Comparison of ENCODE assay signal across 30 mouse cellular contexts in the genomic region with DNA sequence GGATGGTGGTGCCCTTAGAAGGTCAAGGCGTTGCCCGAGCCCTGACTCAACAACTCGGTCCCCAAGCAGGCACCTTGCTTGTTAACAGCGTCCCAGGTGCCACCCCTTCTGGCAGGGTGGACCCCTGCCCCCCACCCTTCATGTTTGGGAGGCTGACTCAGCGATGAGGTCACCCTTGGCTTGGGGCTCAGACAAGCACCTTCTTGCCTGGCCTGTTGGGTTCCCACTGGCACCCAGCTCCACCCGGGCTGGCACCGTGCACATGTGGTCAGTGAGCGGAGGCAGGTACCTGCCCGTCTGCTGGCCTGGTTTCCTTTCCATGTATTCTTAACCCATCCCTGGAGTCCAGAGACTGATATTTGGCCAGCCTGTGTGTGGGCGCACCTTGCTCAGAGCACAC. TPM values are rescaled to one million over a fixed set of nuclear protein-coding genes. Genes with fewer than 3 reads are reported as not detected.
DNase-seq lines count a peak whose midpoint lies in the region; ATAC-seq and TF ChIP-seq lines count a peak whose summit lies in the region.
"Had no signal": no experiment of that assay in that cellular context is flagged by ENCODE, and none has a peak within 500 bp of the region (broad histone marks: within the 10 kb centered on the region; RNA-seq: fewer than 3 reads in every experiment).

No protein-coding gene starts in this region.

- no peak for TF ChIP-seq CTCF in layer of hippocampus, adult 2 months (conservative IDR thresholded peaks at IDR 0.05)

- H3K27ac ChIP-seq in lung, embryonic 16.5 days (ENCODE audit: low read length), result no peak overlapping the region
- no peak overlapping the region for H3K27ac ChIP-seq in stomach, embryonic 16.5 days (ENCODE audit: low read length)
- H3K27ac ChIP-seq in layer of hippocampus, adult 2 months, result no peak overlapping the region
- H3K27ac ChIP-seq: embryonic facial prominence, embryonic 10.5 days; embryonic facial prominence, embryonic 13.5 days; forebrain, embryonic 10.5 days; gastrocnemius, adult 2 months; heart, embryonic 15.5 days; hindbrain, embryonic 10.5 days; hindbrain, embryonic 13.5 days had no signal

- DNase-seq in lung, postnatal 25 days (ENCODE audit: low spot score), result no peak
- peak; percentile 79 for DNase-seq in urinary bladder, postnatal 14 days (ENCODE audit: low spot score)
- DNase-seq in layer of hippocampus, adult 2 months (ENCODE audit: low spot score in 2 of 2), result no peak
- no peak for DNase-seq in adrenal gland, adult (ENCODE audit: inconsistent age in 2 of 2, low spot score in 1 of 2)
- DNase-seq in layer of hippocampus, postnatal 10 days (ENCODE audit: low spot score in 2 of 2), result no peak
- DNase-seq: adrenal gland, adult 8-10 months; adrenal gland, postnatal 25 days; cerebellum, adult 11-12 months; cerebellum, adult 8-10 months; cerebellum, postnatal 10 days; cerebellum, postnatal 36 days; embryo, embryonic 11 days; forebrain, postnatal 0 days; gastrocnemius, adult 2 months; gastrocnemius, postnatal 14 days; heart, adult 11 months; heart, postnatal 10 days; heart, postnatal 36 days had no signal

- H3K27me3 ChIP-seq in lung, embryonic 16.5 days (ENCODE audit: control insufficient read depth, insufficient read depth, low read depth, low read length), result no peaks in the 10 kb centered on the region
- H3K27me3 ChIP-seq in stomach, embryonic 16.5 days (ENCODE audit: control insufficient read depth, insufficient read depth, low read length), result no peaks in the 10 kb centered on the region
- H3K27me3 ChIP-seq: embryonic facial prominence, embryonic 13.5 days; hindbrain, embryonic 13.5 days had no signal

- no peak overlapping the region for H3K4me2 ChIP-seq in lung, embryonic 16.5 days (ENCODE audit: low read depth, low read length)
- no peak overlapping the region for H3K4me2 ChIP-seq in stomach, embryonic 16.5 days (ENCODE audit: low read depth, low read length)
- H3K4me2 ChIP-seq: embryonic facial prominence, embryonic 13.5 days; heart, embryonic 11.5 days; heart, embryonic 15.5 days; hindbrain, embryonic 13.5 days had no signal

- H3K36me3 ChIP-seq in lung, embryonic 16.5 days (ENCODE audit: control insufficient read depth, insufficient read depth, low read length), result no peaks in the 10 kb centered on the region
- H3K36me3 ChIP-seq in stomach, embryonic 16.5 days (ENCODE audit: control insufficient read depth, insufficient read depth, low read length), result no peaks in the 10 kb centered on the region
- H3K36me3 ChIP-seq: embryonic facial prominence, embryonic 10.5 days; embryonic facial prominence, embryonic 13.5 days; forebrain, embryonic 10.5 days; heart, embryonic 15.5 days; hindbrain, embryonic 10.5 days; hindbrain, embryonic 13.5 days had no signal

- no peak overlapping the region for H3K9ac ChIP-seq in lung, embryonic 16.5 days (ENCODE audit: low read length)
- H3K9ac ChIP-seq in stomach, embryonic 16.5 days (ENCODE audit: low read length), result no peak overlapping the region
- H3K9ac ChIP-seq: embryonic facial prominence, embryonic 13.5 days; forebrain, postnatal 0 days; heart, embryonic 15.5 days; hindbrain, embryonic 13.5 days had no signal

- no peak overlapping the region for H3K4me3 ChIP-seq in lung, embryonic 16.5 days (ENCODE audit: low read length)
- H3K4me3 ChIP-seq in stomach, embryonic 16.5 days (replicated peaks; ENCODE audit: low read length), result no peak overlapping the region
- H3K4me3 ChIP-seq in layer of hippocampus, adult 2 months, result no peak overlapping the region
- H3K4me3 ChIP-seq: embryonic facial prominence, embryonic 10.5 days; embryonic facial prominence, embryonic 13.5 days; forebrain, embryonic 10.5 days; gastrocnemius, adult 2 months; heart, embryonic 15.5 days; hindbrain, embryonic 10.5 days; hindbrain, embryonic 13.5 days had no signal

- ATAC-seq in lung, embryonic 16.5 days (ENCODE audit: low read depth), result peak; percentile 12; the same call in 1 of the 2 replicates
- peak; percentile 67; the same call in 1 of the 2 replicates for ATAC-seq in stomach, embryonic 16.5 days (ENCODE audit: insufficient read depth, low FRiP score)
- ATAC-seq: CD4-positive, CD25-positive, alpha-beta regulatory T cell, adult 4 months; forebrain, embryonic 14.5 days; forebrain, postnatal 0 days; hindbrain, embryonic 16.5 days had no signal

- H3K9me3 ChIP-seq in lung, embryonic 16.5 days (ENCODE audit: control insufficient read depth, low read length), result no peaks in the 10 kb centered on the region
- no peaks in the 10 kb centered on the region for H3K9me3 ChIP-seq in stomach, embryonic 16.5 days (replicated peaks; ENCODE audit: control insufficient read depth, low read length)
- H3K9me3 ChIP-seq: embryonic facial prominence, embryonic 10.5 days; embryonic facial prominence, embryonic 13.5 days; forebrain, embryonic 10.5 days; heart, embryonic 15.5 days; hindbrain, embryonic 10.5 days; hindbrain, embryonic 13.5 days had no signal

- 82% methylated on average over 10 of the region's 10 CpGs for WGBS in lung, embryonic 16.5 days
- WGBS in stomach, embryonic 16.5 days, result 75% methylated on average over 10 of the region's 10 CpGs

- no peaks in the 10 kb centered on the region for H3K4me1 ChIP-seq in lung, embryonic 16.5 days (replicated peaks; ENCODE audit: control insufficient read depth, insufficient read depth, low read length)
- H3K4me1 ChIP-seq in stomach, embryonic 16.5 days (ENCODE audit: control insufficient read depth, insufficient read depth, low read length), result no peaks in the 10 kb centered on the region
- H3K4me1 ChIP-seq: embryonic facial prominence, embryonic 13.5 days; heart, embryonic 15.5 days had no signal

RNA-seq across cellular contexts. Expression of a gene that starts 8.4 kb away (rescaled TPM):
- 2.9 and 3.7 TPM in 2 replicates for polyA plus RNA-seq in lung, embryonic 16.5 days (2015; fragmentation: Nextera tagmentation; extraction: Ambion mirVana)
- polyA plus RNA-seq in stomach, embryonic 16.5 days (2015; fragmentation: Nextera tagmentation; extraction: Ambion mirVana), result 1.8 and 2.4 TPM in 2 replicates
- 10 to 100 TPM; 15.7 to 17.5 TPM for total RNA-seq in layer of hippocampus, adult 2 months (2021)
- 10 to 100 TPM; 20.3 to 21.5 TPM for total RNA-seq in layer of hippocampus, postnatal 10 days (2021)
